In the genomic region with DNA sequence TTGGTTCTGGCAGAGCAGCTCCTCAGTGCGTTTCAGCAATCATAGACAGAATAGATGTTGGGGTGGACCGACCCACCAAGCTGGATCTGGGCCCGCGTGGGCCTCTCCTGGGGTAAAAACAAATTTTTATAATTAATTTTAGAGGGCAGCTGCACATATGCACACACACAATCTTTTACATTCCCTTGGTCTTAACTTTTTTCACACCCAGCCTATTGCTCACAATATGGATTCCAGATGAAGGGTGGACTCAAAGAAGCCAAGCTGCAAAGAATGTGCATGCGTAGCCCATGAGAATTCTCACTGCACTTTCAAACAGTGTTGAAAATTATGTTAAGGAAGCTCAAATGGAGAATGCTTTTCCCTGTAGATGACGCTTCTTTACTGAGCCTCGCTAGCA, we compare ENCODE assay signal across 24 mouse cellular contexts.
DNase-seq lines count a peak whose midpoint lies in the region; ATAC-seq and TF ChIP-seq lines count a peak whose summit lies in the region.
"Had no signal": no experiment of that assay in that cellular context is flagged by ENCODE, and none has a peak within 500 bp of the region (broad histone marks: within the 10 kb centered on the region; RNA-seq: fewer than 3 reads in every experiment).

No protein-coding gene starts in this region.

- no peak for TF ChIP-seq POLR2A in limb, embryonic 14.5 days (IDR thresholded peaks at IDR 0.05; ENCODE audit: borderline replicate concordance, extremely low read depth, insufficient read depth, insufficient read length)

- H3K36me3 ChIP-seq in embryonic facial prominence, embryonic 14.5 days (ENCODE audit: control insufficient read depth, insufficient read depth, low read length), result no peaks in the 10 kb centered on the region
- H3K36me3 ChIP-seq in limb, embryonic 10.5 days, result no peaks in the 10 kb centered on the region
- no peaks in the 10 kb centered on the region for H3K36me3 ChIP-seq in limb, embryonic 14.5 days (ENCODE audit: control insufficient read depth, insufficient read depth, low read length)
- no peaks in the 10 kb centered on the region for H3K36me3 ChIP-seq in heart, embryonic 10.5 days
- H3K36me3 ChIP-seq: embryonic facial prominence, embryonic 13.5 days; forebrain, embryonic 12.5 days; hindbrain, embryonic 10.5 days; hindbrain, embryonic 13.5 days had no signal

- H3K4me3 ChIP-seq in embryonic facial prominence, embryonic 14.5 days (ENCODE audit: low read depth, low read length), result no peak overlapping the region
- H3K4me3 ChIP-seq in limb, embryonic 10.5 days, result no peak overlapping the region
- no peak overlapping the region for H3K4me3 ChIP-seq in limb, embryonic 14.5 days (replicated peaks; ENCODE audit: low read length)
- no peak overlapping the region for H3K4me3 ChIP-seq in heart, embryonic 10.5 days
- H3K4me3 ChIP-seq: embryonic facial prominence, embryonic 13.5 days; forebrain, embryonic 12.5 days; heart, adult 2 months; hindbrain, embryonic 10.5 days; hindbrain, embryonic 13.5 days had no signal

- peak; percentile 64 for DNase-seq in embryonic facial prominence, embryonic 14.5 days (ENCODE audit: low spot score)
- DNase-seq in limb, embryonic 10.5 days (ENCODE audit: low spot score), result no peak
- peak; percentile 19 for DNase-seq in limb, embryonic 14.5 days (ENCODE audit: low spot score)
- no peak for DNase-seq in kidney, postnatal 14 days
- DNase-seq in heart, postnatal 25 days (ENCODE audit: low spot score), result no peak
- no peak for DNase-seq in heart, embryonic 10.5 days (ENCODE audit: low spot score)
- DNase-seq: adrenal gland, adult 2 months; adrenal gland, postnatal 14 days; cerebellum, adult 11 months; cerebellum, adult 2 months; cerebellum, adult 9-11 months; cerebellum, postnatal 25 days; gastrocnemius, postnatal 10 days; gastrocnemius, postnatal 36 days; heart, adult 2 months; heart, postnatal 36 days had no signal

- intact Hi-C loops in heart, postnatal 25 days (cut with DNase I), result no loop called here

- no peak overlapping the region for H3K4me2 ChIP-seq in embryonic facial prominence, embryonic 14.5 days (ENCODE audit: low read depth, low read length)
- H3K4me2 ChIP-seq in limb, embryonic 14.5 days (replicated peaks; ENCODE audit: low read depth, low read length, severe bottlenecking), result no peak overlapping the region
- H3K4me2 ChIP-seq: embryonic facial prominence, embryonic 13.5 days; forebrain, embryonic 12.5 days; heart, embryonic 11.5 days; hindbrain, embryonic 13.5 days had no signal

- H3K9ac ChIP-seq in embryonic facial prominence, embryonic 14.5 days (ENCODE audit: low read depth, low read length), result no peak overlapping the region
- H3K9ac ChIP-seq in limb, embryonic 14.5 days (ENCODE audit: low read depth, low read length, severe bottlenecking), result 0 out of 2 replicates have a peak overlapping the region, but pooled peaks have one; percentile 17
- H3K9ac ChIP-seq: embryonic facial prominence, embryonic 13.5 days; forebrain, embryonic 12.5 days; hindbrain, embryonic 13.5 days had no signal

- H3K4me1 ChIP-seq in embryonic facial prominence, embryonic 14.5 days (ENCODE audit: control insufficient read depth, insufficient read depth, low read length), result 0 out of 2 replicates have a peak, but pooled peaks cover 2% of the 10 kb centered on the region
- peaks cover 62% of the 10 kb centered on the region for H3K4me1 ChIP-seq in limb, embryonic 10.5 days
- H3K4me1 ChIP-seq in limb, embryonic 14.5 days (ENCODE audit: control insufficient read depth, insufficient read depth, low read length), result peaks cover 21% of the 10 kb centered on the region
- H3K4me1 ChIP-seq in heart, embryonic 10.5 days, result no peaks in the 10 kb centered on the region

- no peak overlapping the region for H3K27ac ChIP-seq in embryonic facial prominence, embryonic 14.5 days (replicated peaks; ENCODE audit: low read depth, low read length)
- peak overlapping the region; percentile 71 for H3K27ac ChIP-seq in limb, embryonic 10.5 days
- H3K27ac ChIP-seq in limb, embryonic 14.5 days (replicated peaks; ENCODE audit: low read depth, low read length), result peak overlapping the region; percentile 52
- no peak overlapping the region for H3K27ac ChIP-seq in heart, embryonic 10.5 days
- H3K27ac ChIP-seq: embryonic facial prominence, embryonic 13.5 days; forebrain, embryonic 12.5 days; heart, adult 2 months; hindbrain, embryonic 10.5 days; hindbrain, embryonic 13.5 days had no signal

- 60% methylated on average over 7 of the region's 7 CpGs for WGBS in embryonic facial prominence, embryonic 14.5 days
- WGBS in limb, embryonic 10.5 days, result 85% methylated on average over 7 of the region's 7 CpGs
- WGBS in limb, embryonic 14.5 days, result 42% methylated on average over 7 of the region's 7 CpGs
- WGBS in heart, embryonic 10.5 days, result 89% methylated on average over 7 of the region's 7 CpGs

- no peaks in the 10 kb centered on the region for H3K27me3 ChIP-seq in embryonic facial prominence, embryonic 14.5 days (replicated peaks; ENCODE audit: control insufficient read depth, insufficient read depth, low read length)
- no peaks in the 10 kb centered on the region for H3K27me3 ChIP-seq in limb, embryonic 10.5 days (ENCODE audit: low read depth, poor library complexity, severe bottlenecking)
- H3K27me3 ChIP-seq in limb, embryonic 14.5 days (ENCODE audit: control insufficient read depth, insufficient read depth, low read length), result no peaks in the 10 kb centered on the region
- H3K27me3 ChIP-seq in heart, embryonic 10.5 days (ENCODE audit: insufficient read depth, poor library complexity, severe bottlenecking), result no peaks in the 10 kb centered on the region
- H3K27me3 ChIP-seq: embryonic facial prominence, embryonic 13.5 days; forebrain, embryonic 12.5 days; hindbrain, embryonic 13.5 days had no signal

- no peak for ATAC-seq in embryonic facial prominence, embryonic 14.5 days (ENCODE audit: low read depth)
- ATAC-seq in limb, embryonic 14.5 days (ENCODE audit: low FRiP score, low read depth), result peak; percentile 57; the same call in 1 of the 2 replicates
- ATAC-seq: CD4-positive, CD25-positive, alpha-beta regulatory T cell, adult 4 months; forebrain, embryonic 16.5 days; hindbrain, embryonic 16.5 days had no signal

- H3K9me3 ChIP-seq in embryonic facial prominence, embryonic 14.5 days (ENCODE audit: control insufficient read depth, low read length), result no peaks in the 10 kb centered on the region
- H3K9me3 ChIP-seq in limb, embryonic 10.5 days (replicated peaks), result no peaks in the 10 kb centered on the region
- no peaks in the 10 kb centered on the region for H3K9me3 ChIP-seq in limb, embryonic 14.5 days (ENCODE audit: control insufficient read depth, low read length)
- H3K9me3 ChIP-seq in heart, embryonic 10.5 days, result no peaks in the 10 kb centered on the region
- H3K9me3 ChIP-seq: embryonic facial prominence, embryonic 13.5 days; forebrain, embryonic 12.5 days; hindbrain, embryonic 10.5 days; hindbrain, embryonic 13.5 days had no signal

Comparison
In these comparisons a context has a peak if more than half of its experiments do, and no peak if none do; other contexts are left out.
1. DNase-seq: peak in embryonic facial prominence, embryonic 14.5 days (single experiment) and limb, embryonic 14.5 days (single experiment); none in limb, embryonic 10.5 days (single experiment), kidney, postnatal 14 days (single experiment), heart, postnatal 25 days (single experiment) and heart, embryonic 10.5 days (single experiment).
2. H3K27ac ChIP-seq: peak in limb, embryonic 10.5 days (single experiment) and limb, embryonic 14.5 days (single experiment); none in embryonic facial prominence, embryonic 14.5 days (single experiment) and heart, embryonic 10.5 days (single experiment).